9 mouse cellular contexts compared by ENCODE assay signal in the genomic region with DNA sequence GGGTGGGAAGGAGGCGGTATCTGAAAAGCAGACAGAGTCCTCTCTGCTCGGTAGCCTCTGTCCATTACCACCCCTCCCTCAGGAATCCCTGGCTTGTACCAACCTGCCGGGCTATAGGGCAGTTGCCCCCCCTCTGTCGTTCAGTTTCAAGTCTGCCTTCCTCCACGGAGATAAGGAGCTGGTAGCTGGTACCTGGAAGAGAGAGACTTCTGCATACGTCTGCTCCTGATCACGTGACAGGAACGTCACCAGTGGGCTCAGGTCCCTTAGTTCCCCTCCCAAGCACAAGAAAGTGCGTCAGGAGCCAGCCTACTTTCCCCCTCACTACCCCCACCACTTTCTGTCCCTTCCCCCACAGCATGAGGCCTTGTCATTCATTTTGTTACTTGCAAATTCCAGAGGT. TPM values are rescaled to one million over a fixed set of nuclear protein-coding genes. Genes with fewer than 3 reads are reported as not detected.
DNase-seq lines count a peak whose midpoint lies in the region; ATAC-seq lines count a peak whose summit lies in the region.
"Had no signal": no experiment of that assay in that cellular context is flagged by ENCODE, and none has a peak within 500 bp of the region (broad histone marks: within the 10 kb centered on the region; RNA-seq: fewer than 3 reads in every experiment).

A gene (minus strand): TSS at position 213 of the 403 bp plus-strand sequence.

- WGBS in kidney, embryonic 16.5 days = 31% methylated on average over 9 of the region's 9 CpGs
- WGBS in embryonic facial prominence, embryonic 13.5 days = 26% methylated on average over 9 of the region's 9 CpGs
- 12% methylated on average over 9 of the region's 9 CpGs for WGBS in heart, embryonic 15.5 days

- peak within 1 kb of the TSS; percentile 42 for H3K4me3 ChIP-seq in kidney, embryonic 16.5 days (ENCODE audit: low read length)
- H3K4me3 ChIP-seq in embryonic facial prominence, embryonic 13.5 days = peak within 1 kb of the TSS; percentile 48
- peak within 1 kb of the TSS; percentile 50 for H3K4me3 ChIP-seq in heart, embryonic 15.5 days
- H3K4me3 ChIP-seq: megakaryocyte, embryonic 14.5 days had no signal

- H3K9me3 ChIP-seq in kidney, embryonic 16.5 days (ENCODE audit: low read length) = no peaks in the 10 kb centered on the region
- no peaks in the 10 kb centered on the region for H3K9me3 ChIP-seq in embryonic facial prominence, embryonic 13.5 days
- no peaks in the 10 kb centered on the region for H3K9me3 ChIP-seq in heart, embryonic 15.5 days (replicated peaks)
- H3K9me3 ChIP-seq: megakaryocyte, embryonic 14.5 days had no signal

- H3K9ac ChIP-seq in kidney, embryonic 16.5 days (replicated peaks; ENCODE audit: low read length) = 0 out of 2 replicates have a peak within 1 kb of the TSS, but pooled peaks have one; percentile 38
- peak within 1 kb of the TSS; percentile 61; the same call in 1 of the 2 replicates for H3K9ac ChIP-seq in embryonic facial prominence, embryonic 13.5 days
- H3K9ac ChIP-seq in heart, embryonic 15.5 days = peak within 1 kb of the TSS; percentile 38

- H3K27ac ChIP-seq in kidney, embryonic 16.5 days (ENCODE audit: low read length) = no peak within 1 kb of the TSS
- H3K27ac ChIP-seq in embryonic facial prominence, embryonic 13.5 days = no peak within 1 kb of the TSS
- peak within 1 kb of the TSS; percentile 58 for H3K27ac ChIP-seq in heart, embryonic 15.5 days

- peak; percentile 54; the same call in 1 of the 2 replicates for ATAC-seq in kidney, embryonic 16.5 days (ENCODE audit: low FRiP score, low TSS enrichment)
- ATAC-seq in embryonic facial prominence, embryonic 13.5 days (ENCODE audit: insufficient number of reproducible peaks, insufficient read depth, low FRiP score, low TSS enrichment, low read depth) = 0 out of 2 replicates have a peak, but pooled peaks have one; percentile 20
- peak; percentile 69 for ATAC-seq in heart, embryonic 15.5 days (replicated peaks; ENCODE audit: insufficient number of reproducible peaks, insufficient read depth, low FRiP score, low read depth)

- no peaks in the 10 kb centered on the region for H3K36me3 ChIP-seq in kidney, embryonic 16.5 days (ENCODE audit: insufficient read depth, low read length)
- H3K36me3 ChIP-seq in embryonic facial prominence, embryonic 13.5 days = no peaks in the 10 kb centered on the region
- H3K36me3 ChIP-seq in heart, embryonic 15.5 days = no peaks in the 10 kb centered on the region
- H3K36me3 ChIP-seq in splenic B cell, adult 2 months (ENCODE audit: control insufficient read depth, insufficient read depth, low read length, poor library complexity, severe bottlenecking) = no peaks in the 10 kb centered on the region

- H3K4me2 ChIP-seq in kidney, embryonic 16.5 days (replicated peaks; ENCODE audit: low read depth, low read length) = peak within 1 kb of the TSS; percentile 56
- H3K4me2 ChIP-seq in embryonic facial prominence, embryonic 13.5 days = peak within 1 kb of the TSS; percentile 59
- peak within 1 kb of the TSS; percentile 63 for H3K4me2 ChIP-seq in heart, embryonic 15.5 days

- H3K4me1 ChIP-seq in kidney, embryonic 16.5 days (ENCODE audit: insufficient read depth, low read length) = no peaks in the 10 kb centered on the region
- H3K4me1 ChIP-seq in embryonic facial prominence, embryonic 13.5 days = no peaks in the 10 kb centered on the region
- no peaks in the 10 kb centered on the region for H3K4me1 ChIP-seq in heart, embryonic 15.5 days (replicated peaks)
- H3K4me1 ChIP-seq: megakaryocyte, embryonic 14.5 days had no signal

- DNase-seq in kidney, adult 8-10 months = no peak
- DNase-seq in left cerebral cortex, adult 11 months (ENCODE audit: low spot score) = peak; percentile 39
- peak; percentile 12 for DNase-seq in lung, postnatal 36 days
- peak; percentile 0 for DNase-seq in splenic B cell, adult 2 months (ENCODE audit: low read depth, low spot score)
- DNase-seq in thymus, postnatal 10 days (ENCODE audit: low spot score in 2 of 2) = no peak

- peaks cover 9% of the 10 kb centered on the region for H3K27me3 ChIP-seq in kidney, embryonic 16.5 days (ENCODE audit: insufficient read depth, low read length)
- peaks cover 17% of the 10 kb centered on the region for H3K27me3 ChIP-seq in embryonic facial prominence, embryonic 13.5 days
- no peaks in the 10 kb centered on the region for H3K27me3 ChIP-seq in heart, embryonic 15.5 days
- no peaks in the 10 kb centered on the region for H3K27me3 ChIP-seq in splenic B cell, adult 2 months (ENCODE audit: control insufficient read depth, insufficient read depth, low read length, poor library complexity, severe bottlenecking)

RNA-seq across cellular contexts. Expression of the gene that starts here (rescaled TPM):
- polyA plus RNA-seq in kidney, embryonic 16.5 days (2015; fragmentation: Nextera tagmentation; extraction: Ambion mirVana) = 2.8 and 3.2 TPM in 2 replicates
- 8.2 and 11.3 TPM in 2 replicates for polyA plus RNA-seq in embryonic facial prominence, embryonic 13.5 days (2015; fragmentation: Nextera tagmentation; extraction: Ambion mirVana)
- polyA plus RNA-seq in heart, embryonic 15.5 days (2015; fragmentation: Nextera tagmentation; extraction: Ambion mirVana) = 14.3 and 20.2 TPM in 2 replicates

Comparison
In these comparisons a context has a peak if more than half of its experiments do, and no peak if none do; other contexts are left out.
1. DNase-seq: peak in left cerebral cortex, adult 11 months (single experiment), lung, postnatal 36 days (single experiment) and splenic B cell, adult 2 months (single experiment); none in kidney, adult 8-10 months (0 of 2) and thymus, postnatal 10 days (0 of 2).
2. Peak in every context shown above with its lines, with median percentiles within 50 percentile points of each other: ATAC-seq, H3K4me2 ChIP-seq, H3K4me3 ChIP-seq and H3K9ac ChIP-seq.